Mouse (Mus musculus): ENCODE measurements at regions not wholly inside any gene's neighbourhood (a gene's known extent, or its start where the extent isn't known, plus 50 kb on each side); places are given as distances from the start of the nearest gene placed in this dataset.

DNA sequence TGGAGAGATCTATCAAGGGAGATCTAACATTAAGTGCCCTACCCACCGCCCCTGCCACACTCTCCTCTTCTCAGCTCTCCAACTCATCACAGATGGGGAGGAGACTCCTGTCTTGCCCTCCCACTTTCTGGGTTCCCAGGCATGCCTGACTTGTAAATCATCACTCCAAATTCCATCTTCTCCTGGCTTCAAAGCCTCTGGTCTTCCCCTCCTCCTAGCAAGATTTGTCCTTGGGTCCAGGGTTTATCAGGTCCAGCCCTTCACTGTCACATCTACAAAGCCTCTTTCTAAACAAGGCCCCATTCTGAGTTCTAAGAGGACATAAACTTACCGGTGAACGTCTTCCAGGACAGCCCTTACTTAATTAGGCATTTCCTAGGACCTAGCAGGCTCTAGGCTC, 73.3 kb upstream of the Col5a1 start:
- DNase-seq (ENCODE audit: low spot score in 2 of 2): no peak

DNA sequence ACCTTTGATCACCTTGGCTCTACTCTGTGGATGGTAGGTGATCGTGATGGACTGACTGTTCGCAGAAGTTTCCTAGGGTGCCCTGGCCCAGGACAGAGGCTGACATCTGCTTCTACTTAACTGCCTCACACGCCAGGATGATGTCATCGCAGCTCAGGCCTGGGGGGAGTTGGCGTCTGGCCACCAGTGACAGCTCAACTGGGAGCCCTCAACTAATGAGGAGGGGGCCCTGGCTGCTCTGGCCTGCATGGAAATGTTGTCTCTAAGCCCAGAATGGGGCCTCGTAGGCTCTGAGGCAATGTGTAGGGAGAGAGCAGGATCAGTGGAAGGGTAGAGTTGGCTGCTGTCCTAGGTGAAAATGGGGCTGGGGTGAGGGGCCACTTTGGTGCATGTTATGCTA, 72.9 kb upstream of the Col5a1 start:
- no peak for DNase-seq (ENCODE audit: low spot score in 2 of 2)

DNA sequence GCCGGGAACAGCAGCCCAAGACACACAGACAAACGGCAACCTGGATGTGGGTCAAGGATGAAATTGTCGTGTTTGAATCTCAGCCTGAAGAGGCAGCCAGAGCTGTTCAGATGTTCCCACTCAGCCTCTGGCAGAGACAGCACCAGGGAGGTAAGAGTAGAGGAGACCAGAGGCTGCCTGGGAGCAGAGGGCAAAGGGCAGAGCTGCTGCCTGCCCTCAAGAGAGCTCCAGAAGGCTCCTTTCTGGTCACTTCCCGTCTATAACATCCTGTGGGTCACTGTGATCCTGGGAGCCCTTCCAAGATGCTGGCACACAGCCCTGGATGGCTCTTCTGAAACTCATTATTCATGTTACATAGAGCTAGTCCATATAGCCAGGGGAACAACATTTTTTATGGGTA, 67.6 kb upstream of the Col5a1 start:
- no peak for DNase-seq (ENCODE audit: low spot score in 2 of 2)

DNA sequence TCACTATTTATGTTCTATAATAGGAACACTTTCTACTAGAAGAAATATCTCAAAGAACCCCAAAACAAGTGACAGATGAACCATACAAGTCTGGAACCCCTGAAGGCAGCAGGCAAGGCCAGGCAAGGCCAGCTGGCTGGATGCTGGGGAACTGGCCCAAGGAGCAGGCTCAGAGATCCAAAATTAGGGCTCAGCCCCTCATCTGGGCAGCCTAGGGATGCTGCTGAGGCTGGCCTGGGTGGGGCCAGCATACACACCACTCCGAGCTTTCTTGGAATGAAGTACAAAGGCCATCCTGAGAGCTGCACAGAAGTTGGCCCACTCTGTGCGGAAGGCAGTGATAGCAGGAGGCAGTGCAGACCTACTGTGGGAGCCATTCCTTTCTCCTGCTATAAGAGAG, 59.4 kb upstream of the Col5a1 start:
- no peak for DNase-seq (ENCODE audit: low spot score in 2 of 2)

DNA sequence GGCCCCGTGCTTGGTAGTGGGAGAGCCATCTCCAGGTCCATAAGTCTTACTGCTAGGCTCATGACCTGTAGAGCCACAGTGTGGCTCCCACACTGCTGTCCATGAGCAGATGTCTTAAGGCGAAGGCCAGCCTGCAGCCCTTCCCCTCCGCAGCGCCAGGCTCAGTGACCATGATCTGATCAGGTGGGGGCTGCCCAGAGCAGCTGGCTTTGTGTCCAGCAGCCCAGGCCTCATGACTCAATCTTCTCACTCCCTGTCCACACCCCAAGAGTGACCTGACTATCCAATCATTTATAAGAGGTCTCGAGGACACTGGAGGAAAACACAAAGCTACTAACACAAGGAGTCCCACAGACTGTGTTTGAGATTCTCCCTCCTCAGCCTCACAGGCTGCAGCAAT, 58.6 kb upstream of the Col5a1 start:
- no peak for DNase-seq (ENCODE audit: low spot score in 2 of 2)

DNA sequence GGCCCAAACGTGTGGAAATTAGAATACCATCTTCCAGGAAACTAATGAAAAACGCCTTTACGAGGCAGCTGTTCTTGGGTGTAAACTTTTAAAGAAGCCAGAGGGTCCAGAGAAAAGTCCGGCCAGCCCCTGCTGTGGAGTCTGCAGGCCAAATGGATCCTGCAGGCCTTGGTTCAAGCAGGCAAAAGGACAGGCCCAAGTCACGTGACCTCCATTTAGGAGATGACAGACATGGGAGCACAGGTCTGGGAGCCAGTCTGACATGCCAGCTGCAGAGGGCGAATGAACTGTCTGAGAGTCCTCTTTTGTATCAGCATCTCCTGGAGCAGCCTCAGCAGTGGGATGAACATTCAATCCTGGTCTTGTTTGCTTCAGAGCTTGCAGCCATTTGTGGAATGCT, 58.0 kb upstream of the Col5a1 start:
- DNase-seq (ENCODE audit: low spot score in 2 of 2): no peak

DNA sequence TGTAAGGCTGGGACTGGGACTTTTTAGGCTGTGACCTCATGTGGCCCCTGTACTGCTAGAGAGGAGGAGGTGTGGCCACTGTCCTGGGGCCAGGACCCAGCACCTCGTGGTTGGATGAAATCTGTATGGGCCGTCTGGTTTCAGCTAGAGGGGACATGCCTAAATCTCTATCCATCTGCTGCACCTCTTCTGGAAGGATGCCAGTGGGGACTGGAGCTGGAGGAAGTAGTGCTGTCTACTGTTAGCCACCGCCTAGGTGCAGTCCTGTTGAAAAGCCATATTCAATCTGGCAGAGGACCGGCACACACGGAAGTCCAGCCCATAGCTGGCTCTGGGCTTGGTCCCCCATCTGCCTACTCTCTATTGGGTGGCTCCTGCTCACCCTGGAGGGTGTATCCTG, 56.7 kb upstream of the Col5a1 start:
- DNase-seq (ENCODE audit: low spot score in 2 of 2): no peak

DNA sequence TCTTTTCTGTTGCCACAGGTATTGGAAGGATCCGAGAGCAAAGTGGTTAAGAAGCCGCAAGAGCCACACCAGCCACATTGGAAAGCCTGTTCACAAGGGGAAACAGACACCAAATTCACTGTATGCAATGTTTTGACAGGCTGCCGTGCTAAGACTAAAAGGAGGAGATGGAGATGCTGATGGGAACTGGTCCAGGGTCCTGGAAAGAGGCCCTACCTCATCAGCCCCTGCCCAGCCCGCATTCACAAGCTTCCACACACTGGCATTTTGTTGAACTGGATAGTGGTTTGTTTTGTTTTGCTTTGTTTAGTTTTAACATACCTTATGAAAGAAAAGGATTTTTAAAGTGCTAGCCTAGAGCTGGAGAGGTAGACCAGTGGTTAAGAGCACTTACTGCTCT, 51.3 kb upstream of the Col5a1 start:
- DNase-seq (ENCODE audit: low spot score in 2 of 2): no peak

DNA sequence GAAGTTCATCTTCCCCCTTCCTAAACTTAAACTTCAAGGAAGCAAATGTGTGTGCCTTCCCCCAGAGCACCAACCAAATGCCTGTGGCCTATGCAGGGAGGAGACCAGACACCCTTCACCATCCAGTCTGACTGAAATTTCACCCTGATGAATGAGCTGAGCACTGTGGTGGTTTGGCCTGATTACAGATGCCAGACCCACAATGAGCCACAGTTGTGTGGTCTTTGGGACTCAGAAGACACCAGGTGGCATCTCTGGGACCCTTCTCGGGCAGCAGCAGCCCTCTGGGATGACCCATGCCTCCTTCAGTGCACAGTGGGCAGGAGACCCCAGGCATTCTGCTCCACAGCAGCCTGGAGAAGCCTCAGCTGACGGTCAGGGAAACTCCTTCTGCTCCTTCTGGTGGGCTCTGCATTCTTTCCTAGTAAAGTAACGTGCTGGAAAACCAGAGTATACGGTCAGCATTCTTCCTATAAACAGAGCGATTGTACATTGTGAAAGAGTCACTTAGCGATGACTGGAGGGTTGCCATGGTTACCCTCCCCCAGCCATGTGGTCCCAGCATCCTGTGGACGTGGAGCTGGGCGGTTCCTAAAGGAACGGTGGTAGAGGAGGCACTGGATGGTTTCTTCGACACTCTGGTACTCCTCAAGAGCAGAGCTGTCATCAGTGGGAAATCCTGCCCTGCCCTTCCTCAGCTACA, 50.3 kb upstream of the Col5a1 start:
- peak; percentile 62 to 77 for DNase-seq (ENCODE audit: low spot score in 2 of 2)

Measured in layer of hippocampus, adult 18-20 months (tissue).